Mouse (Mus musculus) left cerebral cortex, adult 9 months (tissue): ENCODE measurements around the gene Drd5.

Source experiments
- DNase-seq, 2 experiments: peaks; one replicate each; pipeline ENCODE4 v3.0.0; 2022; ENCODE audit warnings: low spot score in 2 of 2

The Drd5 gene

DNA sequence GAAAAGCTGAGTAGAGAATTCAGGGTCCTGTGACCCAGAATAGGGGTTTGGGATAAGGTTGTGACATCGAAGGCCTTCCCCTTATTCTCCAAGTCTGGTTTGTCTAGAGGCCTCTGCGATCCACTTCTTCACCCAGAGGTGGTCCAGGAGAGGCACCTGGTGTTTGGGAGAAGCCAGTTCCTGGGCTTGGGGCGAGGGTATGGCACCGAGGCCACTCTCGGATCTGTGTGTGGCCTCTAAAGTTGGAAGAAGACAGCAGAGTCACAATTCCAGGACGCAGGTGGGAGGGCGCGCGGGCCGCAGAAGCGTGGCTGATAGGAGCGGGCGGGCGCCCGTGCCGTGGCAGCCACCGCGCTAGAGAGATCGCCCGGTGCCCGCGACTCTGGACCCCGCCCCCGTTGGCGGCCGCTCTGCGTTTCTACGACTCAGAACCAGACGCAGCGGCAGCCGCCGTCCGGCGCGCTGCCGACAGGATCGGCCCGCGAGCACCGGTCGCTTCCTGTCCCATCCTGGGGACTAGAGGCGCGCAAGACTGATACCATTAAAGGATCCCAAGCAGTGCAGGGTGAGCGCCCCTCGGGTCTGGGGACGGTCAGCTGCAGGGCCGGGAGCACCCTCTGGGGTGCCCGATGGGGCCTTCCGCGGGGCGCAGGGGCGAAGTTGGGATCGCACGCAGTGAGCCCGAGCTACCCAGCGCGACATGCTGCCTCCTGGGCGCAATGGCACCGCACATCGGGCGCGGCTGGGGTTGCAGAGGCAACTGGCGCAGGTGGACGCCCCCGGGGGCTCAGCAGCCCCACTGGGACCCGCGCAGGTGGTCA, at the start of gene Drd5:
Gene Drd5 (plus strand): TSS at position 402 of the 821 bp plus-strand sequence.
- DNase-seq: no peak

DNA sequence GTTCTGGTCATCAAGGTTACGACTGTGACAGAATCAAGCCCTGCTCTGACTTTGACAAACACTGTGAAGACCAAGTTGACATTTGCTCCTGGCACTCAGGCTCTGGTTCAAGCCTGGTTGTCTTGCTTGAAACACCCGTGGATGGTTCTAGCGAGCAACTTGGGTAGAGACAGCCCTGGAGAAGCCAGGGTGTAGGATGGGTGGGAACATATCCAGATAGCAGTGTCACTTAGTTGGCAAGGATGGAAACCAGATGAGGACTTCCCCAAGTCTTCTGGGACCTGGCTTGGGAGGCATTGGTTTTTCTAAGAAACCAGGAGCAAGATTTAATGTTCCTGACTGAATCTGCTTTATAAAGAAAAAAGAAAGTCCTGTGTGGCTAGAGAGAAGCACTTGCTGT, 48.2 kb upstream of the Drd5 start:
- no peak for DNase-seq

DNA sequence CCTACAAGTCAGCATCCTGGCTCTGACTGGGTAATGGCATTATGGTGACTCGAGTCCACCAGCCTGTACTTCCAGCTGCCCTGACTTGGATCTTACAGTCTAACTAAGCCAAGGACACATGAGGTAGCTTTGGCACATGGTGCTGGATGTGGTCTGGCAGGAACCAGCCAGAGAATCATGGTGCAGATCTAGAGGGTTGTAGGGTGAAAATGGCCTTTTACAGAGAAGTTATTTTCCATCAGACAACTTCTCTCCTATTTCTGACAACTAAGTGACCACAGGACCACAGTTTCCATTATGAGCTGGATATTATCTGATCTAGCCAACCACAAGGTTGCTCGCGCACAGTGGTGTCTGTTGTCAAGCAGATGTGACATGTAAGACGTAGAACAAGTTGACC, 45.3 kb upstream of the Drd5 start:
- DNase-seq: no peak

DNA sequence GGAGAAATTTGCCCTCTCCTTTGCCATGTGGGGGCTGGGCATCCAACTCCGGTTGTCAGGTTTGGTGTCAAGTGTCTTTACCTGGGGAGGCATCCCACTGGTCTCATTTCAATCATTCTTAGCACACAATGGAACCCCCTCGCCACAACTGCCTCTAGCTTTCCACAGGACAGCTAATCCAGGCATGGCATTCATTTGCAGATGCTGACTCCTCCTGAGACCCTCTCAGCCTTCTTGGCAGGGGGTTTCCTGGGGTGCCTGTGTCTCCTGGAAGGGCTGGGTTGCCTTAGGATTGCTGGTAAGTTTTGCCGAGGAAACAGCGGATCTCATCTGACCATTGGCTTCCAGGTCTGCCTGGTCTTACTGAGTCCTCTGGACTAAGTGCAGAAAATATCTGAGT, 43.4 kb upstream of the Drd5 start, which contains the start of gene Otop1:
Gene Otop1 (plus strand): TSS at position 202 of the 400 bp plus-strand sequence.
- DNase-seq: no peak

DNA sequence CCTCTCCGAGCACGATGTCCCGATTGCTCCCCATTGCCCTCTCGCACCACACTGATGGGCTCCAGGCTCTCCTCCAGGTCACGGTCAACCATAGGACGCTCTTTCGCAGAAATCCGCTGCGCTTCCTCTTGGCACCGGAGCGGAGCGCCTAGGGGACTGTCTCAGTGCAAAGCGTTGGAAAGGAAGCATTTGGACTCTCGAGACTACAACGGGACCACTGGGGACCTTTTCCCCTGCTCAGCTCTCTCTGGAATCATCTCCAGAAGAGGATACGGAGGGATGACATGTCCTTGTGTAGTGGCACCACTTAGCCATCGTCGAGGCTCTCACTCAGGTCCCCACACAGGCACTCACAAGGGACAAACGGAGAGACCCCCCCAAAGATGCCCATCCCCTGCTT, 42.7 kb upstream of the Drd5 start:
- no peak for DNase-seq

DNA sequence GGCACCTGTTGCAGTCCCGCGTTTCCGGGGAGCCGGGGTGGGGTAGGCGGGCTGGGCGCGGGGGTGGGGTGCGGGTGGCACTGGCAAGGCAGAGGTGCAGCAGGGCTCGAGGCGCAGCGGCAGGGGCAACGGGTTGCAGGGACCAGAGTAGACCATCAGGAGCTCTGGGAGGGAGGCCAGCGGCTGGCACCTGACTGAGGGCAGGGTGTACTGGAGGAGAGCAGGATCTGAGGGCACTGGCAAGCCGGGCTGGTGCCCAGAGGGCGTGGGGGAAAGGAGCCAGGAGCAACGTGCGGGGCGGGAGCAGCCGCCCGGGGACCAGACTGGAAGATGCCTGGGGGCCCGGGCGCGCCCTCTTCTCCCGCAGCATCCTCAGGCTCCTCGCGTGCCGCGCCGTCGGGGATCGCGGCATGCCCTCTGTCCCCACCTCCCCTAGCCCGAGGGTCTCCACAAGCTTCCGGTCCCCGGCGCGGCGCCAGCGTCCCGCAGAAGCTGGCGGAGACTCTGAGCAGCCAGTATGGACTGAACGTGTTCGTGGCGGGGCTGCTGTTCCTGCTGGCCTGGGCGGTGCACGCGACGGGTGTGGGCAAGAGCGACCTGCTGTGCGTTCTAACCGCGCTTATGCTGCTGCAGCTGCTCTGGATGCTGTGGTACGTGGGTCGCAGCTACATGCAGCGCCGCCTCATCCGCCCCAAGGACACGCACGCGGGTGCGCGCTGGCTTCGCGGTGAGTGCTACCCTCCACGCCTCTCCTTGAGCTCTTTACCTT, 41.9 kb upstream of the Drd5 start:
- DNase-seq: no peak

DNA sequence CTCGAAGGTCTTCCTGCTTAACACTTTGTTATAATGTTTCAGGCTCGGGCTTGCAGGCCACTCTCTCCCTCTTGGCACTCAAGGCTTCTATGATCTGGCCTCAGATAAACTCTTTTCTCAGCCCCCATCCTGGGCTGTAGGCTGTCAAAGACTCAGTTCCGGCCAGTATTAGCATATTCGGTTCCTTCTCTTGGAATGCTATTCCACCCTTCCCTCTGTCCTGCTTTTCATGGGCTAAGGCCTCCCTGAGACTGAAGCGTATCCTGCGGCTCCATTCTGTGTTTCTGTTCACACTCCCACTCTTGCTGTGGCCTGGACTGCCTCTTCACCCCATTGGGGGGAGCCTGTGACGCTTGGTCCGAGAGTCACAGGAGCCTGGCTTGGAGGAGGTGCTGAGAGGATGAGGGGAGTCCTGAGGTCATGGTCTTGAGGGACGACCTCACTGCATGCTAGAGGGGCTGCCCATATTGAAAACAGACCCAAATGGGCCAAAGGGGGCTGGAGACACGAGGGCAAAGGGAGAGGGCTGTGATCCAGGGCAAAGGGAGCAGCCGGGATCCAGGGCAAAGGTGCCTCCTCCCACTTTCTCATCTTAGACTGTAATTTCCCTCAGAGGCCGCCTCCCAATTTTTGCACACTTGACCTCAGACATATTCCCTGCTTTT, 41.1 kb upstream of the Drd5 start:
- no peak for DNase-seq

DNA sequence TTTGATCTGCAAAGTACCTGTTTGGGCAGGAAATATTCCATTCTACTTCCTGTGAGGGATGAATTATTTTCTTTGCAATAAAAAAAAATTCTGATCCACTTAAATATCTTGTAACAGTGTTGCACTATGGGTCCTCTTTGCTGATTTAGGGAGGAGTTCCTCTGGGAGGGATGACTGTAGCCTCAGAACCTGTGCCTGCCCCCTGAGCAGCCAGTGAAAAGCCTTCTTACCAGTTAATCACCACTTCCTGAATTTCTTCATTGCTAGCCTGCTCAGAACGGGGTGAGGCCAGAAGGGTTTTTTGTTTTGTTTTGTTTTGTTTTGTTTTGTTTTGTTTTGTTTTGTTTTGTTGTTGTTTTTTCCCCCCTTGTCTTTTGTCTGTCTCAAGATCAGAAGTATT, 39.1 kb upstream of the Drd5 start:
- DNase-seq: no peak

DNA sequence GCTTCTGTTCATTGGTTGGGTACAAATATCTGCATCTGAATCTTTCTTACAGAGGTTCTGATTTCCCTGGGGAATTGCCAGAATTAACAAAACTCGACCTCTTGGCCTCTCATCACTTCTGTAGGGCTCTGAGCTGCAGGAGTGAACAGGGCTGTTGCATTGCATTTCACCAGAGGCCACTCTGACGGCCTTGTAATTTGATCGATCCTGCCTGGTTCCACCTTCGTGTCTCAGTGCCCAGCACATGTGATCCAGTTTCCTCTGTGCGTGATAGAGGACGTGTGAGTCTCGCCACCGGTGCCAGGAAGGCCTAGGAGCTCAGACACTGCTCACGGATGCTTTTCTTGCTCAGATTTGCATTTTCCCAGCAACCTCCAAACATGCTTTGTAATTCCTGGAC, 33.4 kb upstream of the Drd5 start:
- no peak for DNase-seq

DNA sequence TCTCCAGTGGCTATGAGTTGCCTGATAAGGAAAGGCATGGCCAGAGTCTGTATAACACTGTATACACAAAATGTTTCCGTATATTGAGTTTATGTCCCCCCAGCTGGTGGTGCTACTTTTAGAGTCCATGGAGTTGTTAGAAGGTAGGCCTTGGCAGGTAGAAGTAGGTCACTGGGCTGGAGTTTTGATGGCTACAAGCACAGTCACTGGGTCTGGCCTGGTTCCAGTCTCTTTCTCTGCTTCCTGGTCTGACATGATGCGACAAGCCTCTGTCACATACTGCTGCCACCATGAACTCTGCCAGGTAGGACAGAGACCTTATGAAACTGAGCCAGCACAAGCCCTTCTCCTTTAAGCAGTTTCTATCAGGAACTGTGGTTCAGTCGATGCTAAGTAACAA, 30.7 kb upstream of the Drd5 start:
- DNase-seq: no peak

DNA sequence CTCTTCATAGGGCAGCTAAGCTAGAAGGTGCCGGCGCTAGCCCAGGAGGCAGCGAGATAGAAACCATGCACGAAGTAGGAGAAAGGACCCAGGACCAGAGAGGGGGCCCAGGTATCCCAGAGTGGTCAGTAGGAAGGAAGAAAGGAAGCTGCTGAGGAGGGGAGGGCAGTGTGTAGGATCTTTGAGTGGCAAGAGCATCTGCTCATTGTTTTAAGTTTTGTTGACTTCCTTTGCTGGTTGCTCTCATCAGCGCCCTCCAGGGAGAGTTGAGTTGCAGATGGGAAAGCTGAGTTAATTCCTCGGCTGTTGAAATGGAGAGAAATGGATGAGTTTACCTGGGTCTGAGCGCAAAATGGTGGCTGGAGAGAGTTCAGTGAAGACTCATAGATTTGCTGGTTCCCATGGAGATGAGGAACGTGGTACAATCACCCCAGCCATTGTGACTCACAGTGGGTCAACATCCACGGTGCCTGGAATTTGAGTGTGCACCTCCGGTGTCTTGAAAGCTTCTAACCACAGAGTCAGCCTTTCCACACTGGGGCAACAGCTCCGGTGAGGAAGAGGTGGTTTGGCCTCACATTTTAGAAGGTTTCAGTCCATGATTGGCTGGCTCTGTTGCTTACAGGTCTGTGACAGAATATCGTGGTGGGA, 17.3 kb upstream of the Drd5 start:
- DNase-seq: no peak

DNA sequence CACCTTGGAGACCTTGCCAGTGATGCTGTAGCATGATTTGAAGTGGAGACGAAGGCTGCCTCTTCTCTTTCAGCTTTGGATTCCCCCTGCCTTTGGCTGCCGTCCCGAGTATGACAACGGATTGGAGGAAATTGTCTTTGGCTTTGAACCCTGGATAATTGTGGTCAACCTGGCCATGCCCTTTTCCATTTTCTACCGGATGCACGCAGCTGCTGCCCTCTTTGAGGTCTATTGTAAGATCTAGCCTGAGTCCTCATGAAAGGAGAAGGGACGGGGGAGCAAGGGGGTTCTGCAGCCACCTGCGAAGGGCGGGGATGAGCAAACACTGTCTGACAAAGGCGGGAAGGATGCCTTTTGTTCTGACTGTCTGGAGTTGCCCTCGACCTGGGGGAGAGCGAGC, 16.5 kb upstream of the Drd5 start:
- no peak for DNase-seq

DNA sequence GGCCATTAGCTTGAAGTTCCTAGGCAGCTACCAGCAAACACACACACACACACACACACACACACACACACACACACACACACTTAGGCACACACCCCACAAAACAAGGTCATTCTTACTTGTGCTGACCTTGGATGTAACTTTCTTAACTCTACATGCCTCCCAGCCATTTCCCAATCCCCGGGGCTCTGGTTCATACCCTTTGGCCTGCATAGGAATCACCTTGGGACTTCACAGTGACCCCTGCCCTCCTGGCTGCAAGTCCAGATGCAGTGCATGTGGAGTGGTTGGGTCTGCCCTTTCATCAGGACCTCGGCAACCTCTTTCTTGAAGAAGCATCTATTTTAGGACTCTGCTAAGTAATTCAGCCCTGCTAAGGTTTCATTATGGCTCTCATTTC, 13.9 kb upstream of the Drd5 start:
- no peak for DNase-seq

DNA sequence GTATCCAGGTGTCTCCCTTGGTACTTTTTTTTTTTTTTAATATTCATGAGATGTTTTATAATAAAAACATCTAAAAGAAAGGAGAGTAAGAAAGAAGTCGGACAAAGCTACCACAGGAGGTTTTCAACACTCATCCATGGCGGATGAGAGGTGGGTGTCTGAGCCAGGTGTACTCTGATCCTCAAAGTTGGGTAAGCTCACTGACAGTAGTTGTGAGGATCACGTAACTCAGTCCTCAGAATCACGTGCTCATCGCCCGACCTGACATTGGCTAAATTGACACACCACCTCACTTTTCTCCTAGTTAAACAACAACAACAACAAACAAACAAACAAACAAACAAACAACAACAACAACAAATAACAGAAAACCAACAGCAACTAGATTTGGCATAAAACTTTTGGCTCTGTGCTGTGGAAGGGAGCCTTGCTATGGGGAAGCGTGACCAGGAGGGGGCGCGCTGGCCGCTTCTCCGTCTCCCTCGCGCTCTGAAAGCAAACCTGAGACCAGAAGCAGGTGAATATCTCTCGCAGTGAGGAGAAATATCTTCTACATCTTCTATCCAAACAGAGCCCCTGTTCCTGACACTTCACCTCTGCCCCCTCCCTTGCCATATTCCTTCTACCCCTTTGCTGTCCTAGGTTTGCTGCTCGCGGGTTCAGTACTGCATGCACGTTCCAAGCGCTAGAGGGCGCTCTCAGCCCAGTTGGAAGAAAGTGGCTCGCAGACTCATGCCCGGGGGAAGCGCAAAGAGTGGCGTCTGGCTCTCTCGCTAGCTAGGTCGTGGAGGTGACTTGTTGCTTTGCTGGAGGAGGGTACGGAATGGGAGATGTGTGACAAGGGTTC, 11.7 kb upstream of the Drd5 start:
- peak; percentile 49 to 93 for DNase-seq

DNA sequence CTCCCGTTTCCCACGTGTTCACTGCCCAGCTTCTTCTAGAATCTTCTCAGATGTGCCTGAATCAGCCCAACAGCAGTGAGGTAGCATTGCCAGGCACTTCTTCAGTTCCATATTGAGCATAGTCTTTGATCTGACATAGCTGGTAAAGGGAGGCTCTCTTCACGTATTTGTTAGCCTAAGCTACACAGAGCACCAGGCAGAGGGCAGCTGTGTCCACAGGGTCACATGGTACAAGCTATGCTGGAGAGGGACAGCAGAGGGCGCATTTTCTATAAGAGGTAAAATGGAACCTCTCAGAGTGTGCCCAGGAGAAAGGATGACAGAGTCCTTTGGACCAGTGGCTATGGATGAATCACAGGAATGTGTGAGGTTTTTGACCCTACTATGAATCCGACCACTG, 10.3 kb upstream of the Drd5 start:
- peak in 1 of 2 experiments; percentile 66 for DNase-seq

DNA sequence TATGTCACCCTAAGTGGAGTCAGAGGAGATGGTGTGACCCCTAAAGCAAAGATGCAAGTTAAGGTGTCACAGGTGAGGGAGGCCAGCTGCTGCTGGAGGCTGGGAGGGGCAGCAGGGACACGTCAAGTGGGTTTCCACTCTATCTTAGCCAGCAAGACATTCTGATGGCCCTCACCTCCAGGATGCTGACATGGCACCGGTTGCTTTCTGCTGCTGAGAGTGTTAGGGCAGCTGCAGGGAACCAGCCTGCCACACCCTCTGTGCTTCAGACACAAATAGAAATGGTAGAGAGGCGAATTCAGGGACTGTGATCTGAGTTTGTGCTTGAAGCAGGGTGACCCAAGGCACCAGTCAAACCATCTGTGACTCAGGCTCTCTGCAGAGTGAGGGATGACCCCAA, 9.4 kb upstream of the Drd5 start:
- DNase-seq: no peak

DNA sequence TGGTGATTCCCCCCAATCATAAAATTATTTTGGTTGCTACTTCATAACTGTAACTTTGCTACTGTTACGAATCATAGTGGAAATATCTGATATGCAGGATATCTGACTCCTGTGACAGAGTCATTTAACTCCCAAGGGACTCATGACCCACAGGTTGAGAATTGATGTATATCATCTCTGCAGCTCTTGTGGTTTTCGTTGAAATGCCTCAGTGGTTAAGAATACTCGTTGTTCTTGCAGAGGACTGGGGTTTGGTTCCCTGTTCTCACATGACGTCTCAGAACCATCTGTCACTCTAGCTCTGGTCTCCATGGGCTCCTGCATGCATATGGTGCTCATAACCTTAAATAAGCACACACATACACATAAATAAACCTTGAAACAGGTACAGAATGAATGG, 14.2 kb downstream of the Drd5 start:
- no peak for DNase-seq

DNA sequence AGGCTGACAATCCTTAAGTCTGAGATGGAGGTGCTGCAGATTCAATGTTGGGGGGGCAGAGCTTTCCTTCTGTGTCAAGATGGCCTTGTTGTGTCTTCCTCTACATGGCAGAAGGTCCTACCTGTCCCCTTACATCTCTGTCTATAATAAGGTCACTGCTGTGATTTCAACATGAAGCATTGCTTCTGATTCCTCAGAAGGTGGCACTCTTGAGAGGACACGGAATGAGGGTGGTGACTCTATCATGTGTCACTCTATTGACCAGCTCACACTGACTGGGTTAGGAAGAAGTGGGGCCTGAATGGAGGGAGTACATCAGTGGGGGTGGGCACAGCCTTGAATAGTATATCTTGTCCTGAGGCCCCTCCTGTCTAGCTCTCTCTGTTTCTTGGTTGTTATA, 15.4 kb downstream of the Drd5 start:
- no peak for DNase-seq

DNA sequence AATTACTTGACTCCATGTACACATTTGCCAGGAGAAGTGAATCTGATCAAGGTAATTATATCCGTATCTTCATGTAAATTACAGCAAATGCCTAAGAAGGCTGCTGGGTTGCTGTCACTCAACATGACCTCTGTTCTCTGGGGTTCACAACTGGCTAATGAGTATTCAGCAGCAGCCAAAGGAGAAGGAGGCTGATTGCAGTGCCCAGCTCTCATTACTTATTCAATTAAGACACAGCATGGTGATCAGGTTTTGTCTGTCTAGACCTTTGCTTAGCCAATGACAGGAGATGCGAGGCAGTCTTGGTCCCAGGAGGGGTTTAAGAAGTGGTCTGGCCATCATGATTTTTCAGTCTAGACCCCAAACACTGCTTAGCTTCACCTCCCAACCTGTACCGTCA, 23.9 kb downstream of the Drd5 start:
- no peak for DNase-seq

DNA sequence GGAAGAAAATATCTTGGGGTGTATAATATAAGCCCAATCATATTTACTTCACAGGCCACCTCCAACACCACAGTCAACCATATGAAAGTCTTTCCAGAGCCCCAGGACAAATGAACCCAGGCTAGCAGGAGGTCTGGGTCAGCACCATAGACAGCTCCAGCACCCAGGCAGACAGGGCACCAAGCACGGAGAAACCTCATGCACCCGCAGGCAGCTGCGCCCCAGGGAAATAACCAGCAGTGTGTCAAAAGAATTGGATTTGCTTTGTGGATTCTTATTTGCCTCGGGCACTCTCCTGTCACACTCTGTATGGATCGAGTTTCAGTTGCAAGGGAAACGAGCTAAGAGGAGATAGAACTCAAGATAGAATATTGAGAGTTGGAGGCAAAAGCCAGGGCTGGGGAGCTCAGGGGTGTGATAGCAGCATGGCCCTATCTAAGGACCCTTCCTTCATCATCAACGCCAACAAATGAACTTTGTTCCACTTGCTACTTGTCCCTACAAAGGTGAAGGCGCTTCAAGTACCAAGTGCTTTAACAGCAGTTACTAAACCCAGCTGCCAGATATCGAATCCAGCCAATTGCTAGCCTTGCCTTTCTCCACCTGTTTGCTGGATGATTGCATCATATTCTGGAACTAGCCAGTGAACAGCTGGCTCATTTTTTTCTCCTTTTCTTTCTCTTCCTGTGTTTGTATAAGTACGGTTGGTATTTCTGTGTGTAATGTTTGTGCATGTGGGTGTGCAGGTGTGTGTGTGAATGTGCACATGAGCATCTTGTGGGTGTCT, 27.7 kb downstream of the Drd5 start:
- DNase-seq: no peak
